Mouse (Mus musculus) heart, embryonic 10.5 days (tissue): Measurements from ENCODE around the gene Ndufv3. TPM values are rescaled to one million over a fixed set of nuclear protein-coding genes. Genes with fewer than 3 reads are reported as not detected.

Experiments
- DNase-seq: peaks from one replicate; pipeline ENCODE4 v3.0.0-alpha.2; 2017; ENCODE audit warnings: low spot score
- H3K27ac ChIP-seq: fragments of 300-500 bp; sonication (generic); 2 replicates; pipeline ENCODE4 v1.5.1; 2016; ENCODE audit warnings: mild to moderate bottlenecking
- H3K27me3 ChIP-seq: fragments of 300-500 bp; sonication (generic); 2 replicates; pipeline ENCODE4 v1.6.1; 2016; ENCODE audit warnings: mild to moderate bottlenecking; ENCODE audit not compliant: poor library complexity, insufficient read depth, severe bottlenecking
- H3K36me3 ChIP-seq: fragments of 300-500 bp; sonication (generic); 2 replicates; pipeline ENCODE4 v1.6.1; 2016; ENCODE audit warnings: mild to moderate bottlenecking, moderate library complexity
- H3K4me1 ChIP-seq: fragments of 300-500 bp; sonication (generic); 2 replicates; pipeline ENCODE4 v1.6.1; 2016; ENCODE audit warnings: mild to moderate bottlenecking
- H3K4me3 ChIP-seq: fragments of 300-500 bp; sonication (generic); 2 replicates; pipeline ENCODE4 v1.5.1; 2016; ENCODE audit warnings: mild to moderate bottlenecking, moderate library complexity
- H3K9me3 ChIP-seq: fragments of 300-500 bp; sonication (generic); 2 replicates; pipeline ENCODE4 v1.6.1; 2016; ENCODE audit warnings: mild to moderate bottlenecking, moderate library complexity
- WGBS: fragments of 180-500 bp; shearing (Covaris S2); methylation state at CpG from one replicate; pipeline ENCODE4 v1.1.7; 2016; 5-methylcytosine and 5-hydroxymethylcytosine counted together
- microRNA-seq: library from miRNA; unstranded; fragments of <30 nt; microRNA quantifications from one replicate; pipeline ENCODE4, GENCODE M21; 2017
- polyA plus RNA-seq: library from polyadenylated mRNA; unstranded; fragments of >200 nt; fragmentation: Nextera tagmentation; extraction: Ambion mirVana; gene quantifications from 2 replicates; pipeline ENCODE4 v1.2.1, GENCODE M21; 2016

Ndufv3 gene
- polyA plus RNA-seq, 1 experiment from 2014 or later = 392 TPM

GRCm38 (mm10) chr17:31565141-31566056, 45.5 kb downstream of the Ndufv3 start:
- Histone ChIP-seq H3K27ac (peak overlapping the region; percentile 98), H3K4me3 (peak overlapping the region; percentile 93), H3K27me3 (no peaks in the 10 kb centered on the region), H3K9me3 (no peaks in the 10 kb centered on the region), H3K4me1 (peaks cover 39% of the 10 kb centered on the region), H3K36me3 (no peaks in the 10 kb centered on the region)
- DNase-seq = no peak
- under 1% methylated on average over 84 of the region's 88 CpGs for WGBS

- no peak for DNase-seq
- 75% methylated on average over 6 of the region's 6 CpGs for WGBS
- H3K4me1 ChIP-seq = peaks cover 48% of the 10 kb centered on the region
- H3K9me3 ChIP-seq = no peaks in the 10 kb centered on the region
- H3K27ac ChIP-seq = peak overlapping the region; percentile 98
- no peaks in the 10 kb centered on the region for H3K27me3 ChIP-seq
- H3K36me3 ChIP-seq = no peaks in the 10 kb centered on the region
- peak overlapping the region; percentile 93 for H3K4me3 ChIP-seq
Observed at GRCm38 (mm10) chr17:31566276-31566675, 46.4 kb downstream of the Ndufv3 start.

- 97% methylated on average over 1 of the region's 1 CpGs for WGBS
- no peaks in the 10 kb centered on the region for H3K36me3 ChIP-seq
- no peaks in the 10 kb centered on the region for H3K27me3 ChIP-seq
- no peak overlapping the region for H3K4me3 ChIP-seq
- H3K4me1 ChIP-seq = peaks cover 56% of the 10 kb centered on the region
- H3K9me3 ChIP-seq = no peaks in the 10 kb centered on the region
- no peak for DNase-seq
- no peak overlapping the region for H3K27ac ChIP-seq
Observed at GRCm38 (mm10) chr17:31569756-31570155, 49.8 kb downstream of the Ndufv3 start.

- H3K27me3 ChIP-seq = no peaks in the 10 kb centered on the region
- no peak overlapping the region for H3K4me3 ChIP-seq
- H3K9me3 ChIP-seq = no peaks in the 10 kb centered on the region
- peaks cover 60% of the 10 kb centered on the region for H3K4me1 ChIP-seq
- 0 out of 2 replicates have a peak overlapping the region, but pooled peaks have one; percentile 17 for H3K27ac ChIP-seq
- H3K36me3 ChIP-seq = no peaks in the 10 kb centered on the region
- DNase-seq = peak; percentile 92
- 67% methylated on average over 9 of the region's 9 CpGs for WGBS
Observed at GRCm38 (mm10) chr17:31570321-31570925, 50.5 kb downstream of the Ndufv3 start.

GRCm38 (mm10) chr17:31571689-31572088, 51.8 kb downstream of the Ndufv3 start:
- Histone ChIP-seq H3K9me3 (no peaks in the 10 kb centered on the region), H3K27ac (no peak overlapping the region), H3K4me1 (peaks cover 54% of the 10 kb centered on the region), H3K4me3 (no peak overlapping the region), H3K36me3 (no peaks in the 10 kb centered on the region), H3K27me3 (no peaks in the 10 kb centered on the region)
- 93% methylated on average over 5 of the region's 5 CpGs for WGBS
- no peak for DNase-seq

GRCm38 (mm10) chr17:31574662-31575061, 54.7 kb downstream of the Ndufv3 start:
- H3K27me3 ChIP-seq = no peaks in the 10 kb centered on the region
- H3K36me3 ChIP-seq = no peaks in the 10 kb centered on the region
- H3K4me1 ChIP-seq = peaks cover 33% of the 10 kb centered on the region
- H3K4me3 ChIP-seq = no peak overlapping the region
- no peaks in the 10 kb centered on the region for H3K9me3 ChIP-seq
- no peak for DNase-seq
- 72% methylated on average over 7 of the region's 7 CpGs for WGBS
- H3K27ac ChIP-seq = peak overlapping the region; percentile 42; the same call in 1 of the 2 replicates

- 81% methylated on average over 10 of the region's 10 CpGs for WGBS
- Histone ChIP-seq H3K4me3 (no peak overlapping the region), H3K4me1 (peaks cover 35% of the 10 kb centered on the region), H3K27me3 (no peaks in the 10 kb centered on the region), H3K36me3 (no peaks in the 10 kb centered on the region), H3K27ac (no peak overlapping the region), H3K9me3 (no peaks in the 10 kb centered on the region)
- DNase-seq = no peak
Observed at GRCm38 (mm10) chr17:31576394-31577175, 56.7 kb downstream of the Ndufv3 start.

GRCm38 (mm10) chr17:31580344-31580743, 60.4 kb downstream of the Ndufv3 start:
- no peak for DNase-seq
- Histone ChIP-seq H3K27ac (no peak overlapping the region), H3K36me3 (peaks cover 2% of the 10 kb centered on the region; the same call in 1 of the 2 replicates), H3K4me3 (no peak overlapping the region), H3K9me3 (no peaks in the 10 kb centered on the region), H3K27me3 (no peaks in the 10 kb centered on the region), H3K4me1 (peaks cover 35% of the 10 kb centered on the region)
- 74% methylated on average over 3 of the region's 3 CpGs for WGBS

Small RNAs within 50 kb of the gene (microRNA-seq; reads per million reads assigned to microRNA genes)
- gene Gm24970 = not detected

Other genes starting within 250 kb of the Ndufv3 start
- gene Rsph1, start 242.7 kb upstream of the Ndufv3 start, polyA plus RNA-seq = 1.8 and 2.4 TPM in 2 replicates
- gene Slc37a1, start 233.3 kb upstream of the Ndufv3 start, polyA plus RNA-seq = 3.9 and 4.8 TPM in 2 replicates
- gene Pde9a, start 133.9 kb upstream of the Ndufv3 start, polyA plus RNA-seq = 5.9 and 14.4 TPM in 2 replicates
- 38.2 and 49.3 TPM in 2 replicates for gene Wdr4, start 135 bp upstream of the Ndufv3 start, polyA plus RNA-seq
- 20.9 and 21.9 TPM in 2 replicates for gene Pknox1, start 44.6 kb downstream of the Ndufv3 start, polyA plus RNA-seq
- gene Cbs, start 117.1 kb downstream of the Ndufv3 start, polyA plus RNA-seq = 0.89 and 2.1 TPM in 2 replicates
- 271 and 373 TPM in 2 replicates for gene U2af1, start 138.8 kb downstream of the Ndufv3 start, polyA plus RNA-seq
- gene Cryaa, start 157.7 kb downstream of the Ndufv3 start, polyA plus RNA-seq = not detected in 2 replicates